Mouse (Mus musculus) heart, postnatal 0 days (tissue): Measurements from ENCODE around the gene Cnot2. TPM values are rescaled to one million over a fixed set of nuclear protein-coding genes. Genes with fewer than 3 reads are reported as not detected.

Source experiments
- ATAC-seq: fragments of 200-750 bp; cut with Nextera tagmentation; 2 replicates; pipeline ENCODE4 v1.8.0; 2017; ENCODE audit warnings: low read depth, moderate number of reproducible peaks, moderate library complexity; ENCODE audit not compliant: insufficient read depth
- DNase-seq: peaks from one replicate; pipeline ENCODE4 v3.0.0-alpha.2; 2016; ENCODE audit warnings: low spot score
- H3K27ac ChIP-seq: fragments of 300-500 bp; sonication (generic); 2 replicates; pipeline ENCODE4 v1.5.1; 2014; ENCODE audit warnings: low read depth, mild to moderate bottlenecking
- H3K27me3 ChIP-seq: fragments of 300-500 bp; sonication (generic); 2 replicates; pipeline ENCODE4 v1.6.1; 2014; ENCODE audit warnings: low read length, mixed read lengths; ENCODE audit not compliant: control insufficient read depth, insufficient read depth
- H3K36me3 ChIP-seq: fragments of 300-500 bp; sonication (generic); replicated peaks from 2 replicates; pipeline ENCODE4 v1.6.1; 2014; ENCODE audit warnings: low read length, mixed read lengths; ENCODE audit not compliant: control insufficient read depth, insufficient read depth
- H3K4me1 ChIP-seq: fragments of 300-500 bp; sonication (generic); 2 replicates; pipeline ENCODE4 v1.6.1; 2014; ENCODE audit warnings: antibody characterized with exemption; ENCODE audit not compliant: control insufficient read depth, insufficient read depth
- H3K4me2 ChIP-seq: fragments of 300-500 bp; sonication (generic); 2 replicates; pipeline ENCODE4 v1.6.1; 2014; ENCODE audit warnings: low read depth, mild to moderate bottlenecking, low read length, moderate library complexity
- H3K4me3 ChIP-seq: fragments of 300-500 bp; sonication (generic); 2 replicates; pipeline ENCODE4 v1.5.1; 2014; ENCODE audit warnings: low read depth, low read length
- H3K9ac ChIP-seq: fragments of 300-500 bp; sonication (generic); replicated peaks from 2 replicates; pipeline ENCODE4 v1.6.1; 2014; ENCODE audit warnings: low read depth, low read length, mixed read lengths
- H3K9me3 ChIP-seq: fragments of 300-500 bp; sonication (generic); replicated peaks from 2 replicates; pipeline ENCODE4 v1.6.1; 2016; ENCODE audit warnings: low read length; ENCODE audit not compliant: control insufficient read depth
- CTCF ChIP-seq: IDR thresholded peaks from 2 replicates; pipeline ENCODE4 v1.5.1; 2016; ENCODE audit warnings: antibody characterized with exemption, control low read depth, low read depth
- EP300 ChIP-seq: IDR thresholded peaks from 2 replicates; pipeline ENCODE4 v1.6.1; 2016; ENCODE audit warnings: antibody characterized with exemption, low read depth
- WGBS: fragments of 180-500 bp; shearing (Covaris S2); extraction: QIAGEN DNeasy Blood & Tissue Kit; methylation state at CpG from one replicate; pipeline ENCODE4 v1.1.7; 2014; 5-methylcytosine and 5-hydroxymethylcytosine counted together
- polyA plus RNA-seq: library from polyadenylated mRNA; unstranded; fragments of >200 nt; fragmentation: Nextera tagmentation; extraction: Ambion mirVana; gene quantifications from 2 replicates; pipeline ENCODE4 v1.2.1, GENCODE M21; 2015
- total RNA-seq: library from RNA; depleted of rRNA; stranded (reverse); fragments of >200 nt; gene quantifications from 2 replicates; pipeline ENCODE4 v1.2.3, GENCODE M21; 2014; ENCODE audit warnings: low replicate concordance

Gene Cnot2
- total and polyA plus RNA-seq, 2 experiments from 2014 or later = 45.7 to 62.6 TPM

DNA sequence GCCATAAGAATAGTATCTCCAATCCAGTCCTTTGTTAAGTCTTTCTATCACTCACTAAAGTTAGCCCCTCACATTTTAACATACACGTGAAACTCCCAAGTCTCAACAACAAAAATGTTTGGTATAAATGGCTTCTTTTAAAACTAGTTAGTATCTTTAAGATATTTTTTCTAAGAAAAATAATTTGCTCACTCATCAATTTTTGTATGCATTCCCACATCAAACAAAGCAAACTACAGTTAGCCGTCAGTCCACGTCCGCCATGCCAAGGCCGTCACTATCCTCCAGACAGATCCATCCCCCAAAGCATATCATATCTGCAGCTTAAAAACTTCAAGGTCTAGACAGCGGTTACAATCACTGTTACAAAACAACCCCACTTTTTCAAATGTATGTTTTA lies 65.7 kb downstream of the Cnot2 start:
- H3K4me1 ChIP-seq = 0 out of 2 replicates have a peak, but pooled peaks cover 4% of the 10 kb centered on the region
- H3K27ac ChIP-seq = no peak overlapping the region
- H3K4me3 ChIP-seq = no peak overlapping the region
- DNase-seq (no peak), ATAC-seq (no peak)
- TF ChIP-seq CTCF = no peak
- TF ChIP-seq EP300 = no peak
- no peaks in the 10 kb centered on the region for H3K9me3 ChIP-seq
- no peaks in the 10 kb centered on the region for H3K36me3 ChIP-seq
- no peak overlapping the region for H3K4me2 ChIP-seq
- no peak overlapping the region for H3K9ac ChIP-seq
- no peaks in the 10 kb centered on the region for H3K27me3 ChIP-seq
- 90% methylated on average over 6 of the region's 6 CpGs for WGBS

DNA sequence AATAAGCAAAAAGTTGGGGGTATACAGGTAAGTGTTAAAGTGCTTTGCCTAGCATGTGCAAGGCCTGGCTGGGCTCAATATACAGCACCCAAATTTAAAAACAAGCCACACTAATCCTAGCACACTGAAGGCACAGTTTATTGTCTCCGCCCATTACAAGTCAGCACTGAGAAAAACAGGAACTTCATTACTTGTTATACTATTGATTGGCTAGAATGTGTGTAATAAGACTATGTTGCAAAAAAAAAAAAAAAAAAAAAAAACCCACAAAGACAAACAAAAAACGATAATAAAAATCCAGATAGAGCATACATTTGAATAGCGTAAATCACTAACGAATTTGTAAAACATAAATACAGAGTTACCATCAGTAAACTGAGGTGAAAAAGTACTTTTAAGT lies 66.2 kb downstream of the Cnot2 start:
- H3K36me3 ChIP-seq = no peaks in the 10 kb centered on the region
- ATAC-seq (no peak), DNase-seq (no peak)
- H3K27ac ChIP-seq = no peak overlapping the region
- 0 out of 2 replicates have a peak, but pooled peaks cover 4% of the 10 kb centered on the region for H3K4me1 ChIP-seq
- H3K4me2 ChIP-seq = no peak overlapping the region
- H3K27me3 ChIP-seq = no peaks in the 10 kb centered on the region
- no peak overlapping the region for H3K4me3 ChIP-seq
- H3K9me3 ChIP-seq = no peaks in the 10 kb centered on the region
- 96% methylated on average over 4 of the region's 4 CpGs for WGBS
- no peak overlapping the region for H3K9ac ChIP-seq
- TF ChIP-seq EP300 = no peak
- no peak for TF ChIP-seq CTCF

DNA sequence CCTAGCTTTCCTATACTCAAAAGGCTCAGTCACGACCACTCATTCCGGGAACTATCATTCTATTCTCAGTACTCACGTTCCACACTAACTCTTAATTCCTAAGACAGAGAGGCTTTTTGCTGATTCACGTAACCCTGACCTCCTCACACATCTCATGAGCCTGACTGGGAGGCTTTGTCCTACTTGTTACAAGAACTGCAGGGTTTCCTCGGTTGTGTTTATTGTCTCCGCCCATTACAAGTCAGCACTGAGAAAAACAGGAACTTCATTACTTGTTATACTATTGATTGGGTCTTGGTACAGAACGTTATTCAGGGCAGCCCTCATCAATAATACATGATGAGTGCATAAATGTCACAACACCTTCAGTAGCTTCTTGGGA lies 68.1 kb downstream of the Cnot2 start:
- H3K27me3 ChIP-seq = no peaks in the 10 kb centered on the region
- no peak overlapping the region for H3K4me2 ChIP-seq
- no peak overlapping the region for H3K9ac ChIP-seq
- ATAC-seq (no peak), DNase-seq (no peak)
- 0 out of 2 replicates have a peak, but pooled peaks cover 4% of the 10 kb centered on the region for H3K4me1 ChIP-seq
- H3K27ac ChIP-seq = no peak overlapping the region
- H3K36me3 ChIP-seq = no peaks in the 10 kb centered on the region
- no peak for TF ChIP-seq CTCF
- no peak for TF ChIP-seq EP300
- no peak overlapping the region for H3K4me3 ChIP-seq
- no peaks in the 10 kb centered on the region for H3K9me3 ChIP-seq
- 66% methylated on average over 7 of the region's 7 CpGs for WGBS

DNA sequence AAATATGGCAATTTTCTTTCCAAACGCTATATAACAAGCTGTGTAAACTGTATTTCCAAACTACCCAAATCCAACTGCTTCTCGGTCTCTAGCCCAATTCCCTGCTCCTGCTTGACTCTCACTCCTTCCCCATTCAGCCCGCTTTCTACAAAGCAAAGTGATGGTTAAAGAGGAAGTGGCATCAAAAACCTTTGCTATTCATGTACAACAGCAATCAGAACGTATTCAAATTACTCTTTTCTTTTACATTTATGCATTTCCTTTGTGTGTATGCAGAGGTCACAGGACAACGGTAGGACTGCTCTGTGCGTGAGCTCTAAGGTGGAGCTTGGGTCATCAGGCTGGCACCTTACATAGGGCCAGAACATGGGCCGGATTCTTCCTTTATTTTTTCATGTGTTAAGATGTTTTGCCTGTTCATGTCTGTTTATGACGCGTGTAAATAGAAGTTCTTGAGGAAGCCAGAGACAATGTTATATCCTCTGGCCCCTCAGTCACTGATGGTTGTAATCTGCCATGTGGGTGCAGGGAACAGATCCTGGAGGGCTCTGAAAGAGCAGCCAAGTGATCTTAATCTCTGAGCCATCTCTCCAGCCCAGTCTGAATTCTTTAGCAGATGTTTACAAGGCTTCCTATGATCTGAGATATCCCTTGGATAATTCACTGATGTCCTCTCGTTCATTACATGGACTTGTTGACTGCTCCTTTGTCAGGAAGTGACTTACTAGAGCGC lies 68.6 kb downstream of the Cnot2 start:
- 89% methylated on average over 11 of the region's 11 CpGs for WGBS

DNA sequence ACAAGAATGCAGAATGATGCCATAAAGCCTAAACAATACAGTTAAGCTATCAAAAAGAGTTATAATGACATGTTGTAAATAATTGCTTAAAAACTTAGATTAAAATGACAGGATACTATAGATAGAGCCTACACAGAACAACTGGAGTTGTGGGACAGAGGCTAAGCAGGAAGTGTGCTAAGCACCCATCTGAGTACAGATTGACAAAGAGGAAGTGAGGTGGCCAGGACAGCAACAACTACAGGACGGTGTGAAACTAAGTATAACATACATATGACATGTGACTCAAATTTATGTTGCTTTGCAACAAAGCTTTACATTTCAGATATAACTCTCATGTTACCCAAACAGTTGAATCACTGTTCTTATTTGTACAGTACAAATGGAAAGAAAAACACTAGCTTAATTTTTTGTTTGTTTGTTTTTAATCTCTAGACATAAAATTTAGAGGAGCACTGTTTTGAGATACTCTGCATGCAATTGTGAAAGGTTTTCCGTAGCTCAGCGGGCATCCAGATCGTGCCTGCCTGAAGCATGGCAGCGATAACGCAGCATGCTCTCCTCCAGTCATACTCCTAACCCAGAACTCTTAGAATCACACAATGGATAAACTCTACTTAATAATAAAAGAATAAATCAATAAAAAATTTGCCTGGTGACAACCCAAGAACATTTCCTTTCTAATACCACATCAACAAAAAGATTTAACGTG lies 75.9 kb downstream of the Cnot2 start:
- Histone ChIP-seq H3K9ac (no peak overlapping the region), H3K4me3 (no peak overlapping the region), H3K27me3 (no peaks in the 10 kb centered on the region), H3K9me3 (no peaks in the 10 kb centered on the region), H3K36me3 (peaks cover 13% of the 10 kb centered on the region; the same call in 1 of the 2 replicates), H3K4me2 (no peak overlapping the region), H3K4me1 (no peaks in the 10 kb centered on the region), H3K27ac (no peak overlapping the region)
- TF ChIP-seq CTCF (no peak), EP300 (no peak)
- DNase-seq (no peak), ATAC-seq (no peak)
- WGBS = 85% methylated on average over 7 of the region's 7 CpGs

More for the DNA sequence above, 68.6 kb downstream of the Cnot2 start:
- Histone ChIP-seq H3K4me3 (no peak overlapping the region), H3K9me3 (no peaks in the 10 kb centered on the region), H3K27me3 (no peaks in the 10 kb centered on the region), H3K36me3 (no peaks in the 10 kb centered on the region), H3K4me1 (0 out of 2 replicates have a peak, but pooled peaks cover 4% of the 10 kb centered on the region), H3K9ac (no peak overlapping the region), H3K4me2 (no peak overlapping the region), H3K27ac (no peak overlapping the region)
- TF ChIP-seq CTCF (no peak), EP300 (no peak)
- ATAC-seq (no peak), DNase-seq (no peak)
